Mouse (Mus musculus) monocyte, adult 5-6 weeks (primary cell): Measurements from ENCODE around the gene Pitx2. TPM values are rescaled to one million over a fixed set of nuclear protein-coding genes. Genes with fewer than 3 reads are reported as not detected.

Experiments used
- ATAC-seq: fragments of 153-309, 156-312 bp; replicated peaks from 2 replicates; pipeline ENCODE4 v1.8.0; 2017; ENCODE audit warnings: mild to moderate bottlenecking; ENCODE audit not compliant: low TSS enrichment, insufficient number of reproducible peaks, severe bottlenecking, poor library complexity, low FRiP score
- total RNA-seq: library from RNA; stranded (forward); fragments of 200-1000, 200-491, 200-594 nt; gene quantifications from 3 replicates; pipeline ENCODE4 v1.2.3, GENCODE M21; 2017

Gene Pitx2
- total RNA-seq, 1 experiment from 2014 or later: not detected

DNA sequence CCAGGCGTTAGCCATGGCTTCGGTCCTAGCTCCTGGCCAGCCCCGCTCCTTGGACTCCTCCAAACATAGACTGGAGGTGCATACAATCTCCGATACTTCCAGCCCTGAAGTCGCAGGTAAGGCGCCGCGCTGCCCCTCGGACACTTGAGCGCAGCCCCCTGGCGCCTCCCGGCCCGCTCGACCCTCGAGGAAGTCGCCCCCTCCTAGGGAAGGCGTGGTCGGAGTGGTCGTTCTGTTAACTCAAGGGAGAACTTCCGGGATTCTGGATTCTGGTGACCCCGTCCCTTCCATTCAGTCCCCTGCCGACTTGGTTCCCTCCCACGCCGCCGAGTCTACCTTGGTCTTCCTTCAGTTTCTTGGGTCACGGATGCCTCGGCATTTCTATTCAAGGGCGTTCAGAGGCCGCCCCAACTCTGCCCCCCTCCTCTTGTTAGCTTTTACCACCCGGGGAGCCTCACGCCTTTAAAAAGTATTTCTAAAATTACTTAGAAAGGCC is 15.0 kb downstream of the Pitx2 start:
- ATAC-seq: no peak

GRCm38 (mm10) chr3:129215241-129215750 is 15.6 kb downstream of the Pitx2 start:
- ATAC-seq: no peak

GRCm38 (mm10) chr3:129215751-129216331 is 16.2 kb downstream of the Pitx2 start:
- no peak for ATAC-seq

GRCm38 (mm10) chr3:129216491-129216890 is 16.8 kb downstream of the Pitx2 start:
- ATAC-seq: no peak

DNA sequence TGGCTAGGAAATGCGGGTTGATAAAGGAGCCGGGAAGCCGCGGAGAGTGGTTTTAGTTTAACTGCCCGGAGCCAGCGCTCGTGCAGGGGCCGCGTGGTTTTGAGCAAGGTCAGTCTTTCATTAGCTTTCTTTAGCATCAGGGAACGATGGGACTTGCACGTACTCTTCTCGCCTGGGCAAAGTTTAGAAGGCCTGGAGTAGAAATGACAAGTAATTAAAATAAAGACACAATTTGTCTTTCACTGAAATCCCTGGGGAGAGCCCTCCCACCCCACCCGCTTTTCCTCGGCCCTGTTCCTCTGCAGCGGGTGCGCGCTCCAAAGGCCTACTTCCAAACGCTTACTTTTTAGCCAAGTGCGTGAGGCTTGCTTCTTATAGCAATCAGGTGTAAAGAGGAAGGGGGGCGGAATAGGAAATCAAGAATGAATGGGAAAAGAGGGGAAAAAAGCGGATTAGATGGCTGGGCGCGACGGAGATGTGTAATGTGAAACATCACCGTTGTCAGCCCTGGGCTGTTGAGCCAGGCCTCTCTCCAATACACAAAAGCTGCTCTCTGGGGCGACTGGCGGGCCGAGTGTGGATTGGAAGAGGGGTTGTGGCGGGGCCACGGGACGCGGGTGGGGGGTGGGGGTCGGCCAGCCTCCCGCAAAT is 17.4 kb downstream of the Pitx2 start:
- ATAC-seq: no peak

GRCm38 (mm10) chr3:129217862-129218370 is 18.2 kb downstream of the Pitx2 start:
- ATAC-seq: no peak

DNA sequence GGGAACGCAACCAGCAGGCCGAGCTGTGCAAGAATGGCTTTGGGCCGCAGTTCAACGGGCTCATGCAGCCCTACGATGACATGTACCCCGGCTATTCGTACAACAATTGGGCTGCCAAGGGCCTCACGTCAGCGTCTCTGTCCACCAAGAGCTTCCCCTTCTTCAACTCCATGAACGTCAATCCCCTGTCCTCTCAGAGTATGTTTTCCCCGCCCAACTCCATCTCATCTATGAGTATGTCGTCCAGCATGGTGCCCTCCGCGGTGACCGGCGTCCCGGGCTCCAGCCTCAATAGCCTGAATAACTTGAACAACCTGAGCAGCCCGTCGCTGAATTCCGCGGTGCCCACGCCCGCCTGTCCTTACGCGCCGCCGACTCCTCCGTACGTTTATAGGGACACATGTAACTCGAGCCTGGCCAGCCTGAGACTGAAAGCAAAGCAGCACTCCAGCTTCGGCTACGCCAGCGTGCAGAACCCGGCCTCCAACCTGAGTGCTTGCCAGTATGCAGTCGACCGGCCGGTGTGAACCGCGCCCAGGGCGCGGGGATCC is 18.8 kb downstream of the Pitx2 start:
- no peak for ATAC-seq

- ATAC-seq: no peak
Observed at GRCm38 (mm10) chr3:129220086-129220670, 20.5 kb downstream of the Pitx2 start.

DNA sequence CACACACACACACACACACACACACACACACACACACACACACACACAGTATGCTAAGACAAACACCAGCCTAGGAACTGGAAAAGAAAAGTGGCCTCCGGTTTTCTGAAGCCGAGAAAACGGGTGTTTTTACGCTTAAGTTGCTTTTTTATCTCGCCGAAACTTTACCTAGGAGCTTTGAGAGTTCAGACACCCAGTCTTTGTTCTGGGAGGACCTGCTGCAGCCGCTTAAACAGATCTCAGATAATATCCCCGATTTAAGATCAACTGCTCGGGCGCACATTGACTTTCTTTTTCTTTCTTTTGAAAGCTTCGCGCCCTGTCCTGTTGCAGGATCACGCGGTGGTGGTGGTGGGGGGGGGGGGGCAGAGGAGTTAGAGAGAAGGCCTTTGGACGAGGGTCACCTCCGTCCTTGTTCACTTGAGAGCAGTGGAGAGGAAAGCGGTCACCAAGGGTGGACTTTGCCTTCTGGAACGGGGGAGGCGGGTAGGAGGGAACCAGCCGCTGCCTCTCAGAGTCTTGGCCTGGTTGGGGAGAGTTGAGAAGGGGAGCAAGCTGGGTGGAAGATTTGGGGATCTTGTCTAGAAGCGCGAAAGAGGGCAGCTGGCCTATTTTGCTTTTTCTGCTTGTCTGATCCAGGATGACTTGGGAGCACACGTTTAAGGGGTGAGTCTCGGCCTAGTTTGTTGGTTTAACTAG is 21.2 kb downstream of the Pitx2 start:
- no peak for ATAC-seq

GRCm38 (mm10) chr3:129221380-129222260 is 21.9 kb downstream of the Pitx2 start:
- ATAC-seq: no peak

DNA sequence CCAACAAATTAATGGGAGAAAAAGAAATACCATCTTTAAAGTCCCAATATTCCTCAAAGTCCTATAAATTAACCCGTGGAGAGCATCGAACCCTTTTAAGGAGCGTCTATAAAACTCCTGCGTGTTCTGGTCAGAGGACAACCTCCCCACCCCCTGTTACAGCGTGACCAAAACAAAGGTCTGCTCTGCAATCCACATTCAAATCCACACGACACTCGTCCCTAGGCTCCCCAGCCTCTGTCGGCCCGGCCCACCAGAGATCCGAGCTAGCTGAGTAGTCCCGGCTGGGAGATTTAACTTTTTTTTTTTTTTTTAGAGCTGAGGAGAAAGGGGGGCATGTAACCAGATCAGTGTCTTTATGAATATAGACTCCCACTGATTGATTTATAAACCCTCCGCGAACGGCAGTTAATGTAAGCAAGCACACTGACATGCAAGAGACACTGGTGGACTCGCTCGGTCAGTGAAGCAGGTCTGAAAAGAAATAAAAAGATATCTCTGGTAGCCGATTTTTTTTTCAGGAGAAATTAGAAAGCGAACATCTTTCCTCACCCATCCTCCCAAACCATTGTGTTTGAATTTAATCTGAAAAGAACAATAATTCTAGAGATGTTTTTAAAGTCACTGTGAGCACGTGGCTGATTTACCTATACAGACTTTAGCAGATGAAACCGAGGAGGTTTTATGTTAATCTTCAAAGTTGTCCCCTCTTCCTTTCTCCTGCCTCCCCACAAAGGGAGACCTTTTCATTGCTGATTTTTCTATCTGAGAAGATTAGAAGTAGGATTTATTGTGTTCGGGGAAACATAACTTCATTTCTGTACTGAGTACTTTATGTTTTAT is 23.0 kb downstream of the Pitx2 start:
- no peak for ATAC-seq

DNA sequence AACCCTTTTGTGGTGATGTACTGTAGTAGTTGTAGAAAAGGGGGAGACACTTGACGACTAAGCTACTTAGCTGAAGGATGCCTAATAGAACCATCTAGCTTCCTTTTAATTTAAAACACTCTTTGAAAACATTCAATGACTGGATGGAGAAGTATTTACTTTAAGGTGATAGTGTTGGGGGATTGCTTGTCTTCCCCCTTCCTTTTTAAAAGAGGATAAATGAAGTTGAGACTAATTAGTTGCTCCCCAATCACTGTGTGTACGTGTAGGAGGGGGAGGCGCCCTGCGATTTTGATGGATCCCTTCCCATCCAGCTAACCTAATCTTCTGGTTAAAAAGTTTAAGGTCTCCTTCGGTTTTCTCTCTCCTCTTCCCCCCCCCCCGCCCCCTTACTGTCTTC is 23.7 kb downstream of the Pitx2 start:
- no peak for ATAC-seq

GRCm38 (mm10) chr3:129223964-129224805 is 24.5 kb downstream of the Pitx2 start:
- ATAC-seq: no peak

- ATAC-seq: no peak
Observed at GRCm38 (mm10) chr3:129224806-129225576, 25.3 kb downstream of the Pitx2 start.

- no peak for ATAC-seq
Observed at GRCm38 (mm10) chr3:129225577-129226289, 26.1 kb downstream of the Pitx2 start.
